Mouse (Mus musculus) Patski (cell line): ENCODE data around the gene Ppp2r5e. TPM values are rescaled to one million over a fixed set of nuclear protein-coding genes. Genes with fewer than 3 reads are reported as not detected.
"Not testable (repeated sequence)": the region's sequence is repeated elsewhere in the genome, so short reads cannot be mapped to it uniquely, and the experiment has no call there.

Experiments used
- ATAC-seq: fragments of 100-300 bp; one replicate; pipeline ENCODE4 v1.8.0; 2021
- CTCF ChIA-PET: fragments of 350-600 bp; sonication (Branson Sonifier 250); formaldehyde crosslinking; loops from one replicate; lab custom pipeline; 2022; ENCODE audit warnings: inconsistent platforms; lab: Charles Lee
- POLR2A ChIA-PET: fragments of 350-600 bp; sonication (Branson Sonifier 250); formaldehyde crosslinking; loops from one replicate; lab custom pipeline; 2022; ENCODE audit warnings: antibody characterized with exemption, inconsistent platforms; lab: Charles Lee
- DNase-seq: peaks from one replicate; pipeline ENCODE4 v3.0.0-alpha.2; 2011; ENCODE audit warnings: low read depth, low spot score
- H3K27me3 ChIP-seq: fragments of 371-371 bp; one replicate; pipeline ENCODE4 v1.5.1; 2021
- CTCF ChIP-seq: fragments of 100-300 bp; IDR thresholded peaks from one replicate; pipeline ENCODE4 v1.5.1; 2021
- in situ Hi-C: fragments of 300-500 bp; cut with MboI; formaldehyde crosslinking; loops from 3 replicates; pipeline ENCODE4 v1.11.1; 2018; ENCODE audit warnings: low pct_unique_long_range_greater_than_20kb, mixed read lengths
- polyA plus RNA-seq: library from polyadenylated mRNA; unstranded; gene quantifications from one replicate; pipeline ENCODE4 v1.2.3, GENCODE M21; 2021

Ppp2r5e gene
- polyA plus RNA-seq, 1 experiment from 2014 or later: 51.4 TPM

GRCm38 (mm10) chr12:75450592-75450991 is 145.5 kb downstream of the Ppp2r5e start:
- no peak for TF ChIP-seq CTCF
- in situ Hi-C loops: loop anchor here (25.0 kb wide), 1 partner anchor 737 kb away; the partner anchor contains the start of gene Esr2
- ChIA-PET POLR2A (interaction anchor here (0.7 kb wide), 1 partner anchor 316 kb away, joined by 3 read pairs; no protein-coding TSS in a partner anchor), CTCF (interaction anchor here (0.8 kb wide), 1 partner anchor 197 kb away, joined by 3 read pairs; no protein-coding TSS in a partner anchor)
- DNase-seq (no peak), ATAC-seq (no peak)
- H3K27me3 ChIP-seq: no peaks in the 10 kb centered on the region

DNA sequence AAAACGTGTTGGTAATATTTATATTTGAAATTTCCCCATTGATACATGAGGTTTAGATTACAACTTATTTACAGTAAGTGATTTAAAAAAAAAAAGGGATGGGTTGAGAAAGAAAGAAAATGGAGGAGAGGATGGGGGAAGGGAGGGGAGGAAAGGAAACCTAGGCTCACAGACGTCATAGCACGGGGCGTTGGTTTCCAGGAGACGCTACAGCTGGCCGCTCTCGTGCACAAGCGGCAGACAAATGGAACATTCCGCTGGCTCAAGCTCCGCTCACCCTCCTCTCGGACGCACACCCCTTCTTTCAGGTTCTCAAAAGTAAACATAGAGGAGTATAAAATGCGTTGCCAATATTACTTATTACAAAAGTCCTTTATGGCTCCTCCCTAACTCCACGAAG is 146.0 kb downstream of the Ppp2r5e start:
- no peaks in the 10 kb centered on the region for H3K27me3 ChIP-seq
- POLR2A ChIA-PET: interaction anchor here (0.7 kb wide), 1 partner anchor 316 kb away, joined by 3 read pairs; no protein-coding TSS in a partner anchor
- ATAC-seq (no peak), DNase-seq (no peak)
- in situ Hi-C loops: loop anchor here (25.0 kb wide), 1 partner anchor 737 kb away; the partner anchor contains the start of gene Esr2
- CTCF ChIA-PET: no interaction called here
- no peak for TF ChIP-seq CTCF

- ATAC-seq (no peak), DNase-seq (no peak)
- CTCF ChIA-PET: no interaction called here
- no peaks in the 10 kb centered on the region for H3K27me3 ChIP-seq
- TF ChIP-seq CTCF: peak; percentile 33
- in situ Hi-C loops: no loop called here
- POLR2A ChIA-PET: no interaction called here
These were observed 146.5 kb downstream of the Ppp2r5e start for GRCm38 (mm10) chr12:75449475-75449966.

DNA sequence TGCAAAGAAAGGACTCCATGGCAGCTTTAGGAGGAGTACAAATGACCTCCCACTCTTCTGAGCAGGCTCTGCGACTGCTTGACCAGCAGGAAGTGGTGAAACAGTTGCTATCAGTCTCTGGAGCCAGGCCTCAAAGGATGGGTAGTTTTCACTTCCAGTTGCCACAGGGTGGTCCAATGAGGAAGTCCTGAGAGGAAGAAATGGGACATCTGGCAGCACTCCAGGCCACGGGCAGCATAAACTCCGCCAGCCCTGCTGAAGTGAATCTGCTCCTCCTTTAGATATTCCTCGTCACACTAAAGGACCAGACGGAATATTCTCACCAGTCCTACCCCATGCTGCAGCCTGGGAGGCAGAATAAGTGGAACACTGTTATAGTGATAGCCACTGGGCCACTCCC is 147.1 kb downstream of the Ppp2r5e start:
- no peak for TF ChIP-seq CTCF
- CTCF ChIA-PET: no interaction called here
- H3K27me3 ChIP-seq: no peaks in the 10 kb centered on the region
- in situ Hi-C loops: no loop called here
- no peak for ATAC-seq
- DNase-seq: no peak
- POLR2A ChIA-PET: no interaction called here

GRCm38 (mm10) chr12:75446245-75446644 is 149.8 kb downstream of the Ppp2r5e start:
- CTCF ChIA-PET: no interaction called here
- DNase-seq (no peak), ATAC-seq (no peak)
- in situ Hi-C loops: no loop called here
- no peaks in the 10 kb centered on the region for H3K27me3 ChIP-seq
- TF ChIP-seq CTCF: no peak
- POLR2A ChIA-PET: no interaction called here

DNA sequence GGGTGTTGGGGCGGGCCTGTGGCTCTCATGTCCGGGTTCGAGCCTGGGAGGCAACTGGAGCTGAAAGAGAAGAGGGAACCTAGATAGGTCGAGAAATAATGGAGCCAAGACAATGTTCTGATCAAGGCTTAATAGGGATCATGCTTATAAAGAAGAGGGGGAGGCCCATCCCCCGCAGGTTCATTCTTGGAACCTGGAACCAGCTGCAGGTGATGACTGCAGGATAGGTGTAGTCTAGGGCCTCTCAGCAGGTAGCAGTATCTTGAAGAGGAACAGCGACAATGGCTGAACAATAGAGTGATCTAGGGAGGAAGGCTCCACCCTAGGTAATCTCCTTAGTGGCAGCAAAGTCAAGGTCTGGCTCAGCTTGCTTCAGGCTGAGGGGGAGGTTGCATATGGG is 163.6 kb downstream of the Ppp2r5e start:
- POLR2A ChIA-PET, DNase-seq, ATAC-seq, in situ Hi-C loops: not testable (repeated sequence)
- peaks cover 16% of the 10 kb centered on the region for H3K27me3 ChIP-seq
- CTCF ChIA-PET: interaction anchor here (1.4 kb wide), 1 partner anchor 12 kb away, joined by 4 read pairs; no protein-coding TSS in a partner anchor

DNA sequence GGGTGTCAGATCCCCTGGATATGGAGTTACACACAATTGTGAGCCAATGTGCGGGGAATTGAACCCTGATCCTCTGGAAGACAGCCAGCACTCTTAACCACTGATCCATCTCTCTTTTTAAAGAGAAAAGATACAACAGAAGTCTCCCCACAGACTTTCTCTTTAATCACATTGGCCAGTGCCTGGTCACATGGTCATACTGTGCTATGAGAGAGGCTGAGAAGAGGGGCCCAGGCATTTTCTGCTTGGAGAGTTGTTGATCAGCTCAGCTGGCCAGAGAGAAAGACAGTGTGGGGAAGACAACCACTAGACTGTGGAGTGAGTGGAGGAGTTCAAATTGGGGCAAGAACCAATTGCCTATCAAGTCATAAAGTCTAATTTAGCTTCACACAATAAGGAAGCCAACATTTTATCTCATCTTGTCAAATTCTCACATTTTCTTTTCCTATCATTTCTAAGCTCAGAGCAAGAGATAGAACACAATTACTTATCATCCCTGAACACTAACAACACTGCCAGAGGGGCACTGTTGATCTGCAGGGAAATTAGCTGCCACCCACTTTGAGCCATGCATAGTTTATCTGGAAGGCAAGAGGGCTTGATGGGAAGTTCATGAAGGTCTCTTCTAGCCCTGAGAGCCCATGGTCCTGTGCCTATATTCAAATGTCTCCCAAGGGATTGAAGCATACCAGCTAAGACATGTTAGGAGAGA is 166.2 kb downstream of the Ppp2r5e start:
- in situ Hi-C loops: no loop called here
- TF ChIP-seq CTCF: no peak
- H3K27me3 ChIP-seq: peaks cover 11% of the 10 kb centered on the region
- DNase-seq (no peak), ATAC-seq (no peak)
- CTCF ChIA-PET: interaction anchor here (1.2 kb wide), 1 partner anchor 14 kb away, joined by 3 read pairs; no protein-coding TSS in a partner anchor
- POLR2A ChIA-PET: no interaction called here

DNA sequence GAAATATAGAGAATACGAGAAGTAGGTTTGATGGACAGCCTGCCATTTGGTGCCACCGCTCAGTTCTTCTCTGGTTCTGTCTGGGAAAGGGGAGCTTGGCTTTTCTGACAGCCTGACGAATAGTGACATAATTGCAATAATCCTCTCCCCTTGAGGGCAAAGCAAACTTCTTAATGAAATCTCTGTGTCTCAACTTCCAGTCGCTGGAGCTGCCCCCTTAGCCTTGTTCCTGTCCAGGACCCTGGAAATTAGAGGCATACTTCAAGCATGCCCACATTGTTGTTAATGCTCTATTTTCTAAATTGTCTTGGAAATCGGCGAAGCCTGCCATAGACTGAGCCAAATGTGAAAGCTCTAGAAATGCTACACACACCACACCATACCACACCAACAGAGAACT is 167.3 kb downstream of the Ppp2r5e start:
- ATAC-seq: no peak

GRCm38 (mm10) chr12:75425882-75426281 is 170.2 kb downstream of the Ppp2r5e start:
- ChIA-PET CTCF (no interaction called here), POLR2A (no interaction called here)
- no peak for TF ChIP-seq CTCF
- peak; percentile 24 for DNase-seq
- peak; percentile 64 for ATAC-seq
- H3K27me3 ChIP-seq: peaks cover 10% of the 10 kb centered on the region
- in situ Hi-C loops: no loop called here

More for the DNA sequence above, 167.3 kb downstream of the Ppp2r5e start:
- DNase-seq: no peak
- in situ Hi-C loops: no loop called here
- ChIA-PET POLR2A (no interaction called here), CTCF (no interaction called here)
- H3K27me3 ChIP-seq: peaks cover 11% of the 10 kb centered on the region
- no peak for TF ChIP-seq CTCF

GRCm38 (mm10) chr12:75424817-75425216 is 171.2 kb downstream of the Ppp2r5e start:
- ATAC-seq (no peak), DNase-seq (no peak)
- ChIA-PET CTCF (no interaction called here), POLR2A (no interaction called here)
- in situ Hi-C loops: no loop called here
- no peak for TF ChIP-seq CTCF
- H3K27me3 ChIP-seq: peaks cover 10% of the 10 kb centered on the region

- CTCF ChIA-PET: no interaction called here
- DNase-seq (peak; percentile 22), ATAC-seq (no peak)
- H3K27me3 ChIP-seq: peaks cover 10% of the 10 kb centered on the region
- POLR2A ChIA-PET: interaction anchor here (0.6 kb wide), 1 partner anchor 768 kb away, joined by 4 read pairs; no protein-coding TSS in a partner anchor
- in situ Hi-C loops: no loop called here
- TF ChIP-seq CTCF: no peak
These were observed 171.7 kb downstream of the Ppp2r5e start for GRCm38 (mm10) chr12:75424359-75424758.
